Mouse (Mus musculus) MEL (cell line): Measurements from ENCODE around the gene 1700018B08Rik. TPM values are rescaled to one million over a fixed set of nuclear protein-coding genes. Genes with fewer than 3 reads are reported as not detected.

Source experiments
- DNase-seq: peaks from one replicate; pipeline ENCODE4 v3.0.0; 2011; ENCODE audit warnings: low read depth, low spot score
- H3K27ac ChIP-seq: 2 replicates; pipeline ENCODE4 v1.5.1; 2012; ENCODE audit warnings: low read depth, mild to moderate bottlenecking, control low read depth, low read length, moderate library complexity; ENCODE audit not compliant: control insufficient read depth
- H3K27me3 ChIP-seq, 2 experiments: fragments of 150-350 bp in 1 of 2; sonication (generic) in 1 of 2; 2 replicates each; pipeline ENCODE4 v1.6.1; 2012; ENCODE audit warnings: low read length in 2 of 2, mild to moderate bottlenecking in 2 of 2, improper control_type of control experiment in 1 of 2, moderate library complexity in 1 of 2; ENCODE audit not compliant: insufficient read depth in 2 of 2, control insufficient read depth in 1 of 2
- H3K36me3 ChIP-seq, 2 experiments: 2 replicates each; pipeline ENCODE4 v1.6.1; 2012 to 2014; ENCODE audit warnings: low read length in 2 of 2, improper control_type of control experiment in 1 of 2, inconsistent platforms in 1 of 2, mild to moderate bottlenecking in 1 of 2; ENCODE audit not compliant: insufficient read depth in 2 of 2, control insufficient read depth in 1 of 2
- H3K4me1 ChIP-seq, 2 experiments: fragments of 150-350 bp in 1 of 2; sonication (generic) in 1 of 2; 2 replicates each; pipeline ENCODE4 v1.6.1; 2012; ENCODE audit warnings: low read length in 2 of 2, improper control_type of control experiment in 1 of 2, mild to moderate bottlenecking in 1 of 2; ENCODE audit not compliant: insufficient read depth in 2 of 2, control insufficient read depth in 1 of 2
- H3K4me3 ChIP-seq, 2 experiments: fragments of 150-350 bp in 1 of 2; sonication (generic) in 1 of 2; 2 replicates each; pipeline ENCODE4 v1.5.1; 2012; ENCODE audit warnings: low read depth in 2 of 2, low read length in 2 of 2, mild to moderate bottlenecking in 2 of 2, moderate library complexity in 2 of 2, control low read depth in 1 of 2, improper control_type of control experiment in 1 of 2; ENCODE audit not compliant: control insufficient read depth in 1 of 2, insufficient read depth in 1 of 2
- H3K79me2 ChIP-seq: 2 replicates; pipeline ENCODE4 v1.6.1; 2012; ENCODE audit warnings: mild to moderate bottlenecking, low read length, moderate library complexity; ENCODE audit not compliant: control insufficient read depth, poor library complexity, insufficient read depth
- H3K9ac ChIP-seq: 2 replicates; pipeline ENCODE4 v1.6.1; 2012; ENCODE audit warnings: low read depth, mild to moderate bottlenecking, control low read depth, low read length, moderate library complexity; ENCODE audit not compliant: control insufficient read depth, poor library complexity, severe bottlenecking
- H3K9me3 ChIP-seq: fragments of 150-350 bp; sonication (generic); replicated peaks from 2 replicates; pipeline ENCODE4 v1.6.1; 2012; ENCODE audit warnings: mild to moderate bottlenecking, low read length, improper control_type of control experiment, moderate library complexity; ENCODE audit not compliant: insufficient read depth
- BHLHE40 ChIP-seq: IDR thresholded peaks from 2 replicates; pipeline ENCODE4 v1.6.1; 2012; ENCODE audit warnings: low read depth, mild to moderate bottlenecking, inconsistent platforms, low read length, improper control_type of control experiment, borderline replicate concordance
- CHD2 ChIP-seq: IDR thresholded peaks from 2 replicates; pipeline ENCODE4 v1.6.1; 2011; ENCODE audit warnings: low read length, improper control_type of control experiment
- CTCF ChIP-seq, 3 experiments: IDR thresholded peaks in 2 of 3; conservative IDR thresholded peaks in 1 of 3; 2 replicates each; pipeline ENCODE4 v1.5.1; 2011 to 2012; ENCODE audit warnings: low read length in 3 of 3, low read depth in 2 of 3, mild to moderate bottlenecking in 2 of 3, improper control_type of control experiment in 1 of 3, inconsistent platforms in 1 of 3, mixed read lengths in 1 of 3, moderate library complexity in 1 of 3; ENCODE audit not compliant: control insufficient read depth in 1 of 3, insufficient read depth in 1 of 3, poor library complexity in 1 of 3, severe bottlenecking in 1 of 3
- ELF1 ChIP-seq: IDR thresholded peaks from 2 replicates; pipeline ENCODE4 v1.6.1; 2014; ENCODE audit warnings: low read depth, mild to moderate bottlenecking, inconsistent platforms, low read length, improper control_type of control experiment, moderate library complexity
- EP300 ChIP-seq, 2 experiments: IDR thresholded peaks; 2 replicates each; pipeline ENCODE4 v1.6.1; 2011; ENCODE audit warnings: improper control_type of control experiment in 2 of 2, low read length in 2 of 2, low read depth in 1 of 2, mild to moderate bottlenecking in 1 of 2
- ETS1 ChIP-seq: IDR thresholded peaks from 2 replicates; pipeline ENCODE4 v1.6.1; 2012; ENCODE audit warnings: low read depth, mild to moderate bottlenecking, inconsistent platforms, low read length, improper control_type of control experiment, moderate library complexity
- HCFC1 ChIP-seq: IDR thresholded peaks from 2 replicates; pipeline ENCODE4 v1.6.1; 2012; ENCODE audit warnings: low read depth, mild to moderate bottlenecking, inconsistent platforms, low read length, improper control_type of control experiment, moderate library complexity
- KAT2A ChIP-seq: conservative IDR thresholded peaks from 2 replicates; pipeline ENCODE4 v1.6.1; 2012; ENCODE audit warnings: low read depth, low read length, improper control_type of control experiment, inconsistent platforms
- MAFK ChIP-seq: IDR thresholded peaks from 2 replicates; pipeline ENCODE4 v1.6.1; 2011; ENCODE audit warnings: low read depth, mild to moderate bottlenecking, low read length, improper control_type of control experiment, borderline replicate concordance
- MAX ChIP-seq: IDR thresholded peaks from 2 replicates; pipeline ENCODE4 v1.6.1; 2011; ENCODE audit warnings: low read length, improper control_type of control experiment
- MEF2A ChIP-seq: IDR thresholded peaks from 2 replicates; pipeline ENCODE4 v1.6.1; 2014; ENCODE audit warnings: low read depth, mild to moderate bottlenecking, inconsistent platforms, low read length, improper control_type of control experiment; ENCODE audit not compliant: poor library complexity, insufficient replicate concordance, severe bottlenecking; ENCODE audit errors: extremely low read depth
- MYC ChIP-seq: IDR thresholded peaks from 2 replicates; pipeline ENCODE4 v1.6.1; 2011; ENCODE audit warnings: low read depth, mild to moderate bottlenecking, low read length, improper control_type of control experiment, moderate library complexity
- NRF1 ChIP-seq: IDR thresholded peaks from 2 replicates; pipeline ENCODE4 v1.6.1; 2014; ENCODE audit warnings: low read depth, mild to moderate bottlenecking, inconsistent platforms, low read length, improper control_type of control experiment, moderate library complexity; ENCODE audit not compliant: poor library complexity, insufficient read depth, severe bottlenecking
- POLR2AphosphoS5 ChIP-seq: IDR thresholded peaks from 2 replicates; pipeline ENCODE4 v1.6.1; 2012; ENCODE audit warnings: low read depth, borderline replicate concordance, mild to moderate bottlenecking, inconsistent platforms, low read length, moderate library complexity, mixed read lengths
- SIN3A ChIP-seq: IDR thresholded peaks from 2 replicates; pipeline ENCODE4 v1.6.1; 2012; ENCODE audit warnings: low read length, improper control_type of control experiment, inconsistent platforms
- SMC3 ChIP-seq: IDR thresholded peaks from 2 replicates; pipeline ENCODE4 v1.6.1; 2011; ENCODE audit warnings: low read depth, low read length, improper control_type of control experiment
- TAL1 ChIP-seq: IDR thresholded peaks from 2 replicates; pipeline ENCODE4 v1.6.1; 2012; ENCODE audit warnings: mild to moderate bottlenecking, inconsistent platforms, low read length, moderate library complexity, mixed read lengths
- TBP ChIP-seq: IDR thresholded peaks from 2 replicates; pipeline ENCODE4 v1.8.0; 2011; ENCODE audit warnings: low read depth, low read length, improper control_type of control experiment
- TCF12 ChIP-seq: IDR thresholded peaks from 2 replicates; pipeline ENCODE4 v1.6.1; 2014; ENCODE audit warnings: low read depth, mild to moderate bottlenecking, inconsistent platforms, low read length, improper control_type of control experiment, moderate library complexity
- UBTF ChIP-seq: IDR thresholded peaks from 2 replicates; pipeline ENCODE4 v1.6.1; 2012; ENCODE audit warnings: low read depth, mild to moderate bottlenecking, inconsistent platforms, low read length, improper control_type of control experiment, moderate library complexity, borderline replicate concordance; ENCODE audit not compliant: insufficient read depth
- ZKSCAN1 ChIP-seq: IDR thresholded peaks from 2 replicates; pipeline ENCODE4 v1.6.1; 2012; ENCODE audit warnings: low read depth, mild to moderate bottlenecking, inconsistent platforms, low read length, improper control_type of control experiment, moderate library complexity
- ZNF384 ChIP-seq: IDR thresholded peaks from 2 replicates; pipeline ENCODE4 v1.6.1; 2012; ENCODE audit warnings: low read depth, mild to moderate bottlenecking, inconsistent platforms, low read length, improper control_type of control experiment
- polyA plus RNA-seq, 2 experiments: library from polyadenylated mRNA; stranded (reverse) in 1 of 2; unstranded in 1 of 2; fragments of >175 nt in 1 of 2; fragments of >200 nt in 1 of 2; gene quantifications; 2 replicates each; pipeline versions ENCODE4 v1.2.1 to v1.2.4; 2012; ENCODE audit warnings: low replicate concordance in 2 of 2, low read depth in 1 of 2; ENCODE audit not compliant: insufficient read length in 2 of 2, insufficient read depth in 1 of 2, missing spikeins in 1 of 2
- total RNA-seq: library from RNA; depleted of rRNA; stranded (reverse); fragments of 300-350 nt; gene quantifications from 2 replicates; pipeline ENCODE4 v1.2.3, GENCODE M21; 2012

The 1700018B08Rik gene
- total and polyA plus RNA-seq, 3 experiments: not detected

DNA sequence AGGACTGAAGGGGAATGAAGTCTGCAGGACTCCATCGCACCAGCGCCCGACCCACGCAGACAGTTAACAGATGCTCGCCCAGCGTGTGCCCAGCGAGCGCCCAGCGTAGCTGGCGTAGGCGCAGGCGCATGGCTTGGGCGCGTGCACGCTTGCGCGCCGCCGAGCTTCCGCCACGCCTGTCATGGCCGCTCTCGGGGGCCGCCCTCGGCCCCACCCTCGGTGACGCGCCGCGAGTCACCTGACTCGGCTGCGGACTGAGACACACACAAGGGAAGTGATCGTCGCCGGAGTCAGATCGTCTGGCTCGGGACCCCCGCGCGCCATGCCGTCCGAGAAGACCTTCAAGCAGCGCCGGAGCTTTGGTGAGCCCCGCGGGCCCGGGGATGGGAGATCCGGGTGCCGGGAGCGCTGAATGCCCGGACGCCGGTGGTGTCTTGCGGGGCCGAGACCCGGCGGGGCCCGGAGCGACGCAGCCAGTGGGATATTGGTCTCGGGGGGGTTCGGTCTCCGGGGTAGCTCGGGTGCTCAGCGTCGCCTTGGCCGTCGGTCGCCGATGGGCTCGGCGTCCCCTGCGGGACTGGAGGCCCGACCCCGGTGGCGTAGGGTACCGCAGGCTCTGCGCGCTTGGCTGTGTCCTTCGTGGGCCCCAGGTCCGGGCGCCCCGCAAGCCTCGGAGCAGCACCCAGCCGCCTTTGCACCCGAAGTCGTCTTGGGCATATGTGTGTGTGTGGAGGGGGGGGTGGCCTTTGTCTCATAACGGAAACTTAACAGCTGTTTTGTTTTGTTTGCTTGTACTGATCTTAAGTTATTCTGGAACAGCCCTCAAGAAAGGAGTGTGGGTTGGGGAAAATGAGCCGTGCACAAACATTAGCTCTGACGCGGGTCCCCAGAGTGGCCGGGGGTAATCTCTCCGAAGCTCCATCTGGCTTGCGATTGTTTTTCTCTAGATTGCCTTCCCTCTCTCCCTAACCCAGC, 46.4 kb upstream of the 1700018B08Rik start, which contains the start of gene Map1lc3b (continued):
- TF ChIP-seq MYC: peak; percentile 77
- 0 out of 2 replicates have a peak, but pooled peaks have one; percentile 23 for TF ChIP-seq MEF2A
- peak; percentile 82; the same call in 1 of the 2 replicates for TF ChIP-seq KAT2A
- TF ChIP-seq MAFK: no peak

DNA sequence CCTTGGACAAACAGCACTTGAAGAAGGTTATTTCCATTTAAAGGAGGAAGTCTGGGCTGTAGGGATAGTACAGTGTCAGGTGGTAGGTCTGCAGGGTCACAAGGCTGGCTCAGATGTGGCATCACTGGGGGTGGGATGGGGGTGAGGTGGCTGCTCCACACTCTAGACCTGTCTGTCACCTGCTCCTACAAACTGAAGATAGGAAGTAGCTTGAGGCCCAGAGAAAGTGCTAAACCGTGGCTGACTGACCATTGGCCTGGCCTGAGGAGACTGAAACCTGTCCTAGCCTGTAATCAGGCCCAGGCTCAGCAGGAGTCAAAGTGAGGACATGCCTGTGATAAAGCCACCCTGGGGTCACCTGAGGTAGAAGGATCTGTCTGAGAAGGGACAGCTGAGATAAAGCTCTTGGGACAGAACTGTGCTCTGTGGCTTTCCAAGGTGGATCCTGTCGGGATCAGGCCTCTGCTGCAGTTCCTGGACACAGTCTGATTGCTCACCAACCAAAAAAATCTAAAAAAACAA, 45.1 kb upstream of the 1700018B08Rik start:
- Histone ChIP-seq H3K79me2 (peaks cover 27% of the 10 kb centered on the region), H3K36me3 (peaks cover 0 to 25% of the 10 kb centered on the region in 2 experiments; a peak in 2 of 4 replicates), H3K9me3 (no peaks in the 10 kb centered on the region), H3K4me3 (peak overlapping the region in 1 of 2 experiments; percentile 50; a peak in 2 of 4 replicates), H3K27ac (peak overlapping the region; percentile 49), H3K9ac (peak overlapping the region; percentile 60), H3K4me1 (peaks cover 10 to 32% of the 10 kb centered on the region in 2 experiments), H3K27me3 (no peaks in the 10 kb centered on the region)
- peak; percentile 38 for DNase-seq
- no peak for TF ChIP-seq CTCF (IDR thresholded peaks at IDR 0.05 in 2 of 3, conservative IDR thresholded peaks at IDR 0.05 in 1 of 3; ENCODE audit: control insufficient read depth in 1 of 3, insufficient read depth in 1 of 3, low read depth in 2 of 3, low read length in 3 of 3, poor library complexity in 1 of 3, severe bottlenecking in 1 of 3)
- peak; percentile 11; the same call in 1 of the 2 replicates for TF ChIP-seq TAL1
- TF ChIP-seq EP300 (IDR thresholded peaks at IDR 0.05; ENCODE audit: low read depth in 1 of 2, low read length in 2 of 2): 0 out of 4 replicates have a peak, but pooled peaks of 1 of the 2 experiments have one; percentile 27
- no peak for TF ChIP-seq SIN3A
- TF ChIP-seq ETS1: peak; percentile 29; the same call in 1 of the 2 replicates
- TF ChIP-seq BHLHE40: no peak
- TF ChIP-seq NRF1: no peak
- TF ChIP-seq SMC3: no peak
- no peak for TF ChIP-seq KAT2A
- no peak for TF ChIP-seq MAFK
- no peak for TF ChIP-seq ZNF384

DNA sequence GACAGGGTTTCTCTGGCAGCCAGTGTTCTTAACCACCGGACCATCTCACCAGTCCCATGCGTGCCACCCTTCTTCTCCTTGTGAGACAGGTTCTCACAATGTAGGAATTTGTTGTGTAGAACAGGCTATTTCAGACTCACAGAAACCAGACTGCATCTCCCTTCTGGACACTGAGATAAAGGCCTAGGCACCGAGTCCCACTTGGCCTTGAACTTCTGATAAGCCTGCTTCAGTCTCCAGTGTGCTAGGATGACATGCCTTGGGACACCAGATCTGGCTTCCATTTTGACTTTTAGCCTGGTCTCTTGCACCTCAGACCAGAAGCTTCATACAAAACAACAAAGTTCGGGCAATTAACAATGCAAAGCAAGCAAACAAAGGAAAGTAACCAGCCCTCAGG, 44.6 kb upstream of the 1700018B08Rik start:
- peak; percentile 74 for DNase-seq
- no peak overlapping the region for H3K4me3 ChIP-seq
- peak overlapping the region; percentile 49 for H3K27ac ChIP-seq
- H3K9me3 ChIP-seq: no peaks in the 10 kb centered on the region
- H3K79me2 ChIP-seq: peaks cover 27% of the 10 kb centered on the region
- no peaks in the 10 kb centered on the region for H3K27me3 ChIP-seq
- H3K9ac ChIP-seq: no peak overlapping the region; the same call in 1 of the 2 replicates
- H3K36me3 ChIP-seq: peaks cover 0 to 25% of the 10 kb centered on the region in 2 experiments; a peak in 2 of 4 replicates
- peaks cover 10 to 32% of the 10 kb centered on the region in 2 experiments for H3K4me1 ChIP-seq
- no peak for TF ChIP-seq UBTF
- peak; percentile 45; the same call in 1 of the 2 replicates for TF ChIP-seq ETS1
- no peak for TF ChIP-seq CHD2
- TF ChIP-seq ZNF384: 0 out of 2 replicates have a peak, but pooled peaks have one; percentile 24
- peak; percentile 84 for TF ChIP-seq TCF12
- TF ChIP-seq MAFK: no peak
- no peak for TF ChIP-seq KAT2A
- TF ChIP-seq ELF1: no peak
- TF ChIP-seq POLR2AphosphoS5: no peak
- TF ChIP-seq MYC: 0 out of 2 replicates have a peak, but pooled peaks have one; percentile 37
- TF ChIP-seq ZKSCAN1: no peak
- TF ChIP-seq TBP: peak; percentile 30; the same call in 1 of the 2 replicates
- TF ChIP-seq SMC3: no peak
- no peak for TF ChIP-seq MAX
- 0 out of 2 replicates have a peak, but pooled peaks have one; percentile 18 for TF ChIP-seq SIN3A
- TF ChIP-seq HCFC1: no peak
